Mouse (Mus musculus) G1E (cell line): Measurements from ENCODE around the gene Ap3b1.

ENCODE experiments used
- CTCF ChIP-seq: IDR thresholded peaks from 2 replicates; pipeline ENCODE4 v1.5.1; 2012; ENCODE audit warnings: low read depth, low read length, inconsistent platforms, mixed read lengths
- GATA1 ChIP-seq: IDR thresholded peaks from 2 replicates; pipeline ENCODE4 v1.6.1; 2012; ENCODE audit warnings: borderline replicate concordance, low read length, inconsistent platforms, mixed read lengths
- POLR2AphosphoS5 ChIP-seq: IDR thresholded peaks from 2 replicates; pipeline ENCODE4 v1.6.1; 2012; ENCODE audit warnings: low read depth, low read length, inconsistent platforms; ENCODE audit not compliant: insufficient replicate concordance
- TAL1 ChIP-seq: conservative IDR thresholded peaks from 2 replicates; pipeline ENCODE4 v1.6.1; 2012; ENCODE audit warnings: low read depth, low read length, inconsistent platforms, mixed read lengths

DNA sequence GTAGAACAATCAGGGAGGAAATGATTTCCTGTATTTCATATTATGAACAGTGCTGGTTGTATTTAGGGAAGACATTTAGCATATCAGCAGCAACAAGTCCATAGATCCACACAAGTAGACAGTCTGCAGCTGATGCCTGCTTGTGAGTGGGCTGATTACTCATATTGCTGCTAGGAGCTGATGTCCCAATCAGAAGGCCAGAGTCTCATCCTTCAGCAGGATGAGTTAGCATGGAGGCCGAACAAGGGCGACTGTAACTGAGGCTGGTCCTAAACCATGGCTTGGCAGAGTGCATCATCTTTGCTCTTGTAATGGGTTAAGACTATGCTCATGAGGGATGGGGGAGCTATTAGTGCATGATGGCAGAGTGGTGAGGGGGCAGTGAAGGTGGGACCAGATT is 9.1 kb downstream of the Ap3b1 start:
- TF ChIP-seq CTCF (no peak), TAL1 (no peak), POLR2AphosphoS5 (no peak), GATA1 (no peak)
